Mouse (Mus musculus) stomach, postnatal 0 days (tissue): ENCODE measurements around the gene Sh3bgrl.

Source experiments
- CTCF ChIP-seq: IDR thresholded peaks from 2 replicates; pipeline ENCODE4 v1.5.1; 2016; ENCODE audit warnings: antibody characterized with exemption, low read depth, mild to moderate bottlenecking, moderate library complexity
- EP300 ChIP-seq: optimal IDR thresholded peaks from 2 replicates; pipeline ENCODE3; 2016; ENCODE audit warnings: antibody characterized with exemption

GRCm38 (mm10) chrX:109095245-109096242, at the start of gene Sh3bgrl:
- TF ChIP-seq CTCF, result no peak
- TF ChIP-seq EP300, result no peak
